Mouse (Mus musculus) megakaryocyte, adult 5-6 weeks (primary cell): ENCODE data around the gene Bcar1. TPM values are rescaled to one million over a fixed set of nuclear protein-coding genes. Genes with fewer than 3 reads are reported as not detected.

Source experiments
- ATAC-seq: 2 replicates; pipeline ENCODE4 v1.8.0; 2016; ENCODE audit warnings: mild to moderate bottlenecking, inconsistent platforms; ENCODE audit not compliant: poor library complexity, severe bottlenecking
- total RNA-seq, 2 experiments: library from RNA; stranded (forward) in 1 of 2; stranded (reverse) in 1 of 2; fragments of 153-499, 151-499 nt in 1 of 2; fragments of 221-1000, 200-1000 nt in 1 of 2; gene quantifications; 2 replicates each; pipeline versions ENCODE4 v1.2.3 to v1.2.4; 2015 to 2017

The Bcar1 gene
- total RNA-seq, 2 experiments from 2014 or later = not detected

DNA sequence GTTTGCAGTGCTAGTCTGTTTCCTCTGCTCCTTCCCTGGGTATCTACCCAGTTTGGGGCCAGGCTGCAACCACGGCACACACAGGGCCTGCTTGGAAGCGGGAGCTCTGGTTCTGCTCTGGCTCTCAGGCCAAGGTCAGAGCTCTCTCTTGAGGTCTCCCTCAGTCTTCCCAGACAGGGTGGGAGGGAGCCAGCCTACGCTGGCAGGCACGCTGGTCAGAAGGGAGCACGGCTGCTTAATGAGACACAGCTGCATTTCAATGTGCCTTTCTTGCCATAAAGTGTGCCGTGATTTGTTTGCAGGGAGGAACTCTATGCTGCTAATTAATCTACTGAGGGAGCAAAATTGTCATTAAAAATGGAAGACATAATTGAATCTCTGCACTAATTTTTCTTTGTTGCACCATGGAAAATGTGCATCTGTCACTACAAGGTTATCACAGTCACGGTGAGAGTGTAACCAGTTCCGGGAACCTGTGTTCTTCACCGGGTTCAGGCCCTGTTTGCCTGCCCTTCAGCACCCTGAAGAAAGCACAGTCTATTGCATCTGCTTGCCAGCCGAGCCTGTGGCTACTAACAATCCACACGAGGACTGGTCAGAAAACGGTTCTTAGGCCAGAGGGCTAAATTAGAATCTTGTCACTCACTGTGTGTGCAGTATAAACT is 26.3 kb upstream of the Bcar1 start:
- no peak for ATAC-seq

DNA sequence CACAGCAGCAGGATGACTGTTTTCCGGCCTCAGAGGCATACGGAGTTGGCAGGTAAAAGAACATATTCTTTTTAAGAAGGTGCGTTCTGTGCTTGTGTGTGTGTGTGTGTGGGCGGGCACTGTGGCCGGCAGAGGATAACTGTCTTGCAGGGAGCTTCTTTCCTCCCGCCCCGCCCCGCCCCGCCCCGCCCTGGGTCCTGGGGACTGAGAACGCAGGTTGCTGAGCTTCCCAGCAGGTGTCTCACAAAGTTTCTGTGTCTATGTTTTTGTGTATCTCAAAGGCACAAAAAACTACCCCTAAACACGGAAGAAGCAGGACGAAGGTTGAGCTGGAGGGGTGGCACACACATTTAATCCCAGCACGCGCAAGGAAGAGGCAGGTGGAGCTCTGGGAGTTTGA is 25.7 kb upstream of the Bcar1 start:
- no peak for ATAC-seq

DNA sequence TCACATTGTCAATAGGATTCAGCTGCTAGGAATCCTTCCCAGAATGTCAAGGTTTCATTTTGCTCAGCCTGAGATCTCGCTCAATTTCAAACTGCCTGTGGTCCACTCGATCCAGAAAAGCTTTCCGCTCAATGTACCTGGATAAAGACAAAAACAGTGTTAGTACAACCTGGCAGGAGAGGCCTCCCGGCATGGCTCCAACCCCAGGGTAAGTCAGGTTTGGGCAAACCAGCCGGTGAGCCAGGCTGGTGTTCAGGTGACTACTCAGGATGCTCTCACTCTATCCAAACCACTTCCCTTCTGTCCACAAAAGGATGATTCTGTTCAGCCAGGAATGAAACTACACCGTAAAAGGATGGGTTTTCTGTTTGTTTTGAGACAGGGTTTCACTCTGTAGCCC is 25.0 kb upstream of the Bcar1 start:
- no peak for ATAC-seq

DNA sequence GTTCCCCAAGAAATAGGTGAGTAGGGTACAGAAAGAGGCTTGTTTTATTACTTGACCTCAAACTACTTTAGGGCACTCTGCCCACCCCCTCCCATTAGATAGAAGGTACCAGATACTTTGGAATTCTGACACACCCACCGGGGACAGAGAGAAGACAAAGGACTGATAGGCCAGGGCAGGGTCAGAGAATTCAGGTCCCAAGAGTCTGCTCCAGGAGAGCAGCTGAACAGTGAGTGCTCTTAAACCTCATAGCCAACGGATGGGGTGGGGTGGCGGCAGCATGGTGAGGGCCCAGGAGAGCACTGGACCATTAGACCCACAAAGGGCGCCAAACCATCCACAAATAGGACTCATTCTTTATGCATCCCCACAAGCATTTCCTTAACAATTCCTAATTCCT is 22.0 kb upstream of the Bcar1 start:
- ATAC-seq = no peak

DNA sequence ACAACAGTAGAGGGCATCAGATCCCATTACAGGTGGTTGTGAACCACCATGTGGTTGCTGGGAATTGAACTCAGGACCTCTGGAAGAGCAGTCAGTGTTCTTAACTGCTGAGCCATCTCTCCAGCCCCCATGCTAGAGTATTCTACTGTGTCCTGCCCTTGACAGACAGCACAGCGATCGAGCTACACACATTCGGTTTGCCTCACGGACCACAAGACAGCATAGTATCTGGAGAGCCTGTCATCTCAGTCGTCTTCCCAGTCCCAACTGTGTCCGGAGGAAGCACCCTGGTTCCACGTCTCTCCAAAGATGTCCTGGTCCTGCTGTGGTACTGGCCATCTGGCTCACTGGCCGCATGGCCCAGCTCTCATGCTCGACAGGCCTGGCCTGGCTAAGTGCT is 21.5 kb upstream of the Bcar1 start:
- no peak for ATAC-seq

DNA sequence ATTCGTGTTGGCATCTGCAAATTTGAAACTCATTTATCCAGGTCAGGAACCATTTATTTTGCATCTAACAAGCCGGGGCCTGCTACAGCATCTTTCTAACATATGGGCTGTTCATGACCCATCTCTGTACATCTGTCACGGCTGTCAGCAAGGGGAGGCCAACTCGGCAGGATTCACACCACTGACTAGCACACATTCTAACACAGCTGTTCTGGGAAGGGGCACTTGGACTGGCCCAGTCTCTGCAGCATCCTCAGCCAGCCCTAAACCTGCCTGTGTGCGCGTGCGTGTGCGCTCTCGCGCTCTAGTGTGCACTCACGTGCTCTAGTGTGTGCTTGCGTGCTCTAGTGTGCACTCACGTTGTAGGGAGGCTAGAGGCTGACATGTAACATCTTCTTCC is 17.1 kb upstream of the Bcar1 start:
- ATAC-seq = no peak

DNA sequence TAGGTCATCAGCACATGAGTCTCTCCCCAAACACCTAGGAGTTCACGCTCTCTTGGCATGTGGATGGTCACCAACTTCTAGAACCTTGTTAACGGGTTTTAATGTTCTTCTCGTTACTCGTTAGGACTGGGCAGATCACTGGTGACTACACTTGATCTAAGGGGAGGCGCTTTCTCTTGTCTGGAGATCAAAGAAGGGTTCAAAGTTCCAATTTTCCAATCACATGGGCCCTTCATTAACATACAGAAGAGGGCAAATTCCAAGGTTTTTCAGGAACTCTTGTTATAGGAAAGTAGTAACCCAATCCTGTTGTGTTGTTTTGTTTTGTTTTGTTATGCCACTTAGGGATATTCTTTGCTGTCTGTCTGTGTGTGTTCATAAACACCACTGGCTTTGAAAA is 15.2 kb upstream of the Bcar1 start:
- ATAC-seq = no peak

DNA sequence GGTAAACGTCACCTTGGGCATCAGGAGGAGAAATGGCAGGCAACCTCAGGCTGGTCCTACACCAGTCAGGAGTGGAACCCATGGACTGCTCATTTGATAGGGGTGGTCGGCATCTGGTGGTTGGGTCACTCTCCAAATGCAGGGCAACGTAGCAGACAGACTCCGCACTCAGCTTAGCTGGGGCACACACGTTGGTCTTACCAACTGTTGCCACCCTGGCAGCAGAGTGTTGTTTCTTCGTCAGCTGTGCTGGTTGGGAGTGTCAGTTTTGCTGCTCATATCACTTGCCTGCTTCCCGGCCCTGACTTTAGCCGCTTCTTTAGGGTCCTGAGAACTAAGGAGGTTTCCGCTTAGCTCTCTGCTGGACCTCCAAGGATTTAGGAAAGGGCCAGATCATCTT is 14.0 kb upstream of the Bcar1 start:
- ATAC-seq = no peak

DNA sequence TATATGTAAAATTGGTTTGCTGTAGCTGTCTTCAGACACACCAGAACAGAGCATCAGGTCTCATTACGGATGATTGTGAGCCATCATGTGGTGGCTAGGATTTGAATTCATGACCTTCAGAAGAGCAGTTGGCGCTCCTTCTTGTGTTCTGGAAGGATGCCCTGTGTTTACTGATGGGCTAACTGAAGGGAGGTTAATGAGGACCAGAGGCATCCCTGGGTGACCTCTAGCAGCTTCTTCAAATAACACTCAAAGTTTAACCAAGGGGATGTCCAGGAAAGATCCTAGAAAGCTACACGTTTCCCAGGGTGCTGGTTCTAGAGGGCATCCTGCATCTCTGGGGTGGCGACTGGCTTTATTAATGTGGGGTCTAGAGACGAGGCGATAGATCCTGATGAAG is 11.1 kb upstream of the Bcar1 start:
- ATAC-seq = no peak

DNA sequence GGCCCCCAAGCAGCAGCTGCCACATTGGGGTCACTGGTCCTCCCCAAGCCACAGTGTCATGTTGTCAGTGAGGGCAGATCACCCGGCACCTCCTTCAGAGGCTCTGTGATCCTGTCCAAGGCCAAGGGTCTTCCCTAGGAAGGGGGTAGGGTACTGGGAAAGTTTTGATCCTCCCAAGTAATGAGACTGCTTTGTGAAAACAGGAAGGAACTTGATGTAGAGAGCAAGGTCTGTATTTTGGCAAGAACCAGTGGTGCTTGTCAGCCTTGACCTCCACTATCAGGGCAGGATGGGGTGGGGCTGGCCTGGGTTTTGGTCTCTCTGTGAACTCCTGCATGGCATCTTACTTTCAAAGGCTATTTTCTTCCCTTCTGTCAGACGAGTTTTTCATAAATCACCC is 10.5 kb upstream of the Bcar1 start:
- ATAC-seq = no peak

DNA sequence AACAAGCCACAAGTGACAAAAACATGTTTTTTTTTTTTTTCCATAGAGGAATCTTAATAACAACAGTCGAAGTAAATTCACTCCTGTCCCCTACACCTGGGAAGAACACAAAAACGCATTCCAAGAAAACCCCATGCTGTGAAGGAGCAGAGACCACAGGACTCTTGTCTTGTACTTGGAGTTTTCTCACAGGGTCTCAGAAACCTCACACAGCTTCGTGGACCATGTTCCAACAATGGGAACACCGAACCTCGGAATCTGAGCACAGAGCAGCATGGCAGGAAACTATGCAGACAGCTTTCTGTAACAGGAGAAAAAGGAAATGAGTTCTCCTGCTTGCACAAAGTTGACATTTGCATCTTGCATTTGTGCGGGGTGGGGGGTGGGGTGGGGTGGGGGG is 5.2 kb upstream of the Bcar1 start:
- no peak for ATAC-seq

DNA sequence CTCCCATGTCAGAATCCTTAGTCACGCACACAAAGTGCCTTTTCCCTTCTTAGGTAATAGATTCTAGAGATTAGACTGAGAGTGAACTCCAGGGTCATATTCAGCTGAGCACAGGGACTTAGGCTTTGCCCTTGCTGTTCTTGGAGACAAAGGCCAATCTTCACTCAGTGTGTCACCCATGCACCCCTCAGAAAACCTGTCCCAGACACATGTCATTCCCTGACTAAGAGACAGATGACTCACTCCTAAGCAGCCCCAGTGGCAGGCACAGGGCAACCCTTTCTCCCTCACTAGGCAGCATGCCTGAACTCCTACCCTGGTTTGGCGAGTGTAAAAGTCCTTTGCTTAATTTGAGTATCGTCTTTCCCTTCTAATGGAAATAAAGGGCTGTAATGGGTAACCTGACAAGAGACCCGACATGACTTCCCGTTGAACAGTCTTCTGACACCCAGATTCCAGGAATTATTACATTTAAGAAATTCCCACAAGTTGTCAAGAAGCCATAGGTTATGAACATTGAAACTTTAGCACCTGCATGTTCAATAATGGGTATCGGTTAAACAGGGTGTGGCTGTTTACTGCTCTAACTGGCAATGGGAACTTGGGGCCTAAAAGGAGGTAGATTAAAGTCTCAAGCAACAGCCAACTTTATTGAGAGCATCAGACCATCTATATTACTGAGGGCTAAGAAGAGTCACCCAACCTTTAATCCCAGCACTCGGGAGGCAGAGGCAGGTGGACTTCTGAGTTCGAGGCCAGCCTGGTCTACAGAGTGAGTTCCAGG is 4.4 kb upstream of the Bcar1 start:
- no peak for ATAC-seq

DNA sequence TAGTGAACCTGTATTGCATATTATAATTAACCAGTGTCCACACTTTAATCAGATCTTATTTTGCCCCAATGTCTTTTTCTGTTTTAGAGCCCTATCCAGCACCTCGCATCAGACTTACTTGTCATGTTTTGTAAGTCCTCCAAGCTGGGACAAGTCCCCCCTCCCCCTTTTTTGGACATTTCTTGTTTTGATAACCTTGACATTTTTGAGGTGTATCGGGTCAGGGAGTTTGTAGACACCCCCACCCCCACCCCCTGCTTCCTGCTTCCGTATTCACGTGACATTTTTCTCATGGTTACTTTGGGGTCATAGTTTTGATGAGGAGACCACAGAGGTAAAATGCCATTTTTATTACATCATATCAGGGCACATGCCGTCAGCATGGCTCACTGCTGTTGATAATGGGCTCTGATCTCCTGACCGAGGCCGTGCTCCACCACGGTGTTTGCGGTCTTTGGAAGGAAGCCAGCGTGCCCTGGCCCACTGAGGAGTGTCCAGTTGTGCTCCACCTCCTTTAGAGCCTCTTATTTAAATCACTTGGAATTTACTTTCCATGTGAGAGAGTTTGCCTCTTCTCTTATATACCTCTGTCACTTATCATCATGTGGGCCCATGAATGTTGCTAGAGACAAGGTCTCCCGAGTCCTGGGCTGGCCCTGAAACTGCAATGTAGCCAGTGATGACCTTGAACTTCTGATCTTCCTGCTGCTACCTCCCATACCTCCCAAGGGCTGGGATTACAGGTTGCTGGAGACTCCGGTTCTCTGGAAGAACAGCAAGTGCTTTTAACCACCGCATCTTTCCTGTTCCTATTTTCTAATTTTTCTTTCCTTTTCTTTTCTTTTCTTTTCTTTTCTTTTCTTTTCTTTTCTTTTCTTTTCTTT is 3.2 kb upstream of the Bcar1 start:
- ATAC-seq = no peak

DNA sequence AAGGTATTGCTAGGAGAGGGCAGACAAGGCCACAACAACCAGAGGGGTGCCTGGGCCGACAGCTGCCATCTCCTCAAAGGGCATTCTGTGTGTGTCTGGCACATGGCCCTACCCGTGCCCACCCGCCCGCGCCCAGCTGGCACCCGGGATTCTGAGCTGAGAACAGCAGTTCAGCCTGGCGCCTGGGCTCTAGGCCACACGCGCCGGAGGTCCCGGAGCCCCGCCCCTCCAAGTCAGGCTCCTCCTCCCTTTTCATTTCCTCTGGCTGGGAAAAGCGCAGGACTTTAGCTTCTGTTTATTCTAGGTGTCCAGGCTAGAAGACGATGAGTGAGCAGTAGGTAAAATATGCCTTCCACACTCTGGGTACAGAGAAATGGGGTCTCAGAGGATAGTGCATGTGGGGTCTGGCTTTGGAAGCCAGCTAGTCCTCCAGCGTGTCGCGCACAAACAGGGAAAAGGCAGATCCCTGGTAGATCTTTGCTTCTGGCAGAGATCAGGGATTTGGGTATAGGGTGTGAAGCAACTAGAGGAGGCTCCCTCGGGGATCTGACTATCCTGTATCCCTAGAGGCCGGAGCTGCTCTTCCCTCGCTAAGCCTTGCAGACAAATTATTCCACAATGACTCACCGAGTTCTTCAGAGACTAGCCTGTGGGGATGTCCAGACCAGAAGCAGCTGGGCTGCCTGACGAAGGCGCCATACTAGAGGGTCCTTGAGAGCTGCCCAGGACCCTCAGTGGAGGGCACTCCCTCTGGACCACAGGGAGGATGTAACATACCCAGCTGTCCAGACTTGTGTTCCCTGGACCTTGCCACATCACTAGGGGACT is 2.2 kb upstream of the Bcar1 start:
- ATAC-seq = peak; percentile 35; the same call in 1 of the 2 replicates

DNA sequence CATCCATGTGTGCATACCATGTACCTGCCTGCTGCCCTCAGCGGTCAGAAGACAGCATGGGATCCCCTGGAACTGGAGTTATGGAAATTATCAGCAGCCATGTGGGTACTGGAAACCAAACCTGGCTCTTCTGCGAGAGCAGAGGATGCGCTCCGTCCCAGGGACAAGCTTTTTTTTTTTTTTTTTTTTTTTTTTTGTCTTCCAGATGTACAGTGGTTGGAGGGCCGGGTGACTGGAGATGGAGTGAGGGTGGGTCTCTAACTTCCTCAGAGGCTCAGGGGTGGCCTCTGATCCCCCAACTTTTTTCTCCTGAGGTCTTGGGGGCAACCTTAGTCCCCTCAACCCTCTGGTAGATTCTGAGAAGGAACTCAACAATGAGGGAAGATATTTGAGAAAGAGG is 1.5 kb upstream of the Bcar1 start:
- ATAC-seq = no peak

DNA sequence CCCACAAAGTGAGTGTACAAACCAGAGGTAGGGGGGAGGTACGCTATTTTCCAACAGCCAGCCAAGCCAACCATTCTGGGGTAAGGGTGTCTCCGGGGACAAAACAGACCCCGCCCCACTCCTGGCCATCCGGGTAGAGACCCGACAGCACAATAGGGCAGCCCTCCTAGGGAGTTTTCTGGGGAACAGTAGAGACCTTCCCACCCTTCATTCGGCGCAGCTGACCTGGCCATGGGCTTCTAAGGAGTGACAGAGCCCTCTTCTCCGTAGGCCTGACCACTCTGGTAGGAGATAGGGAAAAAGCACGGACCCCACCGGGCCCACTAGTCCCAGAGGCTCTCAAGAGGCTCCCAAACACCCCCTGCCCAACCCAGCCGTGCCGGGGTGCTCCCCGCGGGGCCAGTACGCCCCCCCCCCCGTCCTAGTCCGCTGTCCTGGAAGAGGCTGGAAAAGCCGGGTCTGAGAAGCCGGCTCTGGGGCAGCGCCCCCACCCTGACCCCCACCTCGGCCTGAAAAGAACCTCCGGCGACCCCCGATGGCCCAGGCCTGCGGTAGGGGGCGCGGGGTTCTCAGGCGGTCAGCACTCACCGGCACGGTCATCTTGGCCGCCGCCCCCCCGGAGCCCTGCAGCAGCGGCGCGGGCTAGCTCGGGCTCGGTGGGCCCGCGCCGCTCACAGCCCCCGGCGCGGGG is 363 bp downstream of the Bcar1 start:
- ATAC-seq = no peak

DNA sequence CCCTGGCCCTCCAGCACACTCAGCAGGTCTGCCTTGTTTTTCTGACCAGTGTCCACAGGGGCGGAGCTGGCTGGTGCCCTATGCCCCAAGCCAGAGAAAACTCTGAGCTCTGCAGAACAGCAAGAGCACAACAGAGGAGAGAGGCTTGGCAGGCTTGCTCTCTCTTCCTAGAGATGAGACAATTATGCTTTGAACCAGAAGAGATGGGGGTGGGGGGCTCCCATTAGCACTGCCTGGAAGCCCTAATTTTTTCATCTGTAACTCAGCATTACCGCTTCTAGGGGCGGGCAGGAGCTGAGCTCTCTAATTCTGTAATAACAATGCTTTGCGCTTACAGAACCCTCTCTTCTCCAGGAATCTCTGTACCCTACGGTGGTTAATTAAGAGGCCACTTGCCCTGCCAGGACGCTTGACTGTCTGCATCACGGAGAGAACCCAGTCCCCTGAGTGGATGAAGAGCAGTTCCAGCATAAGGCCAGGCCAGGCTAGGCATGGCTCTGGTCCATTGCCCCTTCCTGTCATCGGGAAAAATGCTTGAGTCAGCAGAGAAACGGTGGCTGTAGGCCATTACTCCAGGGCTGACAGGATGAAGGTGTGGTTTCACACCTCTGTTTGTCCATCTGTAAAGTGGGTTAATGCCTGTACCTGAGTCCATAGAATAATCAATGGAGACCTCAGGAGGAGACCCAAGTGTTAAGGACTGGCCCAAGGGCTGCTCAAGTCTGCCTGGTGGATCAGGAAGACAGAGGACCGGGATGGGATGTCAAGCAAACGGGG is 1.2 kb downstream of the Bcar1 start:
- no peak for ATAC-seq

DNA sequence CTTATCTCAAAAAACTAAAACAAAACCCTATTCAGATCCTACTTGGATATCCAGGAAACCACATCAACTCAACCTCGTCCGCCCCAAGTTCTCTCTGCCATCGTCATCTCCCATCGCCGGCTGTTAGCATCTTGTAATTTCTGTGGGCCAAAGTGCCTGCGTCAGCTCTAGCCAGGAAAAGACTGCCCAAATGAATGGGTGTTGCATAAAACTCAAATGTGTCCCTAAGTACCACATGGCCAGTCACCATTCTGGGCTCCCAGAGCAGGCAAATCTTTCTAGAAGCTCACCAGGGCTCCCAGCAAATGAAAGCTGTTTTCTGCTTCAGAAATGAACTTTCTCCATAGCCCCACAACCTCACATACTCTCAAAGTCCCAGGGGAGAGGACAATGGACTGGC is 2.1 kb downstream of the Bcar1 start:
- no peak for ATAC-seq

DNA sequence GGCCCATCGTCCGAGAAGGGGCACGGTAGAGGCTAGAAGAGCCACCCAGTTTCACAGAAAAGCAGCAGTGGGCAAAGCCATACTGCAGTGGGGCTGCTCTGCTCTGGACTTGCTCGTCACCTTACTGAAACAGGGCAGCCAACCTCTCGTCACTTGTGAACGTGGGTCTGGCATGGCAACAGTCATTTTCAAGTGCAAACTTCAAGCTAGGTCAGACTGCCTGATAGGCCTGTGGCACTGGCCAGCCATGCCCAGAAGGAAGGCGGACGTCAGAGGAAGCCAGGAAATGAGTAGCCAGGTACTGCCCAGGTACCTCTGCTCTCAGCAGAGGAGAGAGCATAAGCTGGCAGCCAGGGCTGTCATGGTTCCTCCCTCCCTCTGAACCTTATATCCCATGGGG is 2.6 kb downstream of the Bcar1 start:
- no peak for ATAC-seq
